Mouse (Mus musculus) heart, embryonic 10.5 days (tissue): ENCODE measurements around the gene Rbm20. TPM values are rescaled to one million over a fixed set of nuclear protein-coding genes. Genes with fewer than 3 reads are reported as not detected.

Experiments used
- DNase-seq: peaks from one replicate; pipeline ENCODE4 v3.0.0-alpha.2; 2017; ENCODE audit warnings: low spot score
- H3K27ac ChIP-seq: fragments of 300-500 bp; sonication (generic); 2 replicates; pipeline ENCODE4 v1.5.1; 2016; ENCODE audit warnings: mild to moderate bottlenecking
- H3K27me3 ChIP-seq: fragments of 300-500 bp; sonication (generic); 2 replicates; pipeline ENCODE4 v1.6.1; 2016; ENCODE audit warnings: mild to moderate bottlenecking; ENCODE audit not compliant: poor library complexity, insufficient read depth, severe bottlenecking
- H3K36me3 ChIP-seq: fragments of 300-500 bp; sonication (generic); 2 replicates; pipeline ENCODE4 v1.6.1; 2016; ENCODE audit warnings: mild to moderate bottlenecking, moderate library complexity
- H3K4me1 ChIP-seq: fragments of 300-500 bp; sonication (generic); 2 replicates; pipeline ENCODE4 v1.6.1; 2016; ENCODE audit warnings: mild to moderate bottlenecking
- H3K4me3 ChIP-seq: fragments of 300-500 bp; sonication (generic); 2 replicates; pipeline ENCODE4 v1.5.1; 2016; ENCODE audit warnings: mild to moderate bottlenecking, moderate library complexity
- H3K9me3 ChIP-seq: fragments of 300-500 bp; sonication (generic); 2 replicates; pipeline ENCODE4 v1.6.1; 2016; ENCODE audit warnings: mild to moderate bottlenecking, moderate library complexity
- WGBS: fragments of 180-500 bp; shearing (Covaris S2); methylation state at CpG from one replicate; pipeline ENCODE4 v1.1.7; 2016; 5-methylcytosine and 5-hydroxymethylcytosine counted together
- polyA plus RNA-seq: library from polyadenylated mRNA; unstranded; fragments of >200 nt; fragmentation: Nextera tagmentation; extraction: Ambion mirVana; gene quantifications from 2 replicates; pipeline ENCODE4 v1.2.1, GENCODE M21; 2016

The Rbm20 gene
- polyA plus RNA-seq, 1 experiment from 2014 or later = 18.3 TPM

DNA sequence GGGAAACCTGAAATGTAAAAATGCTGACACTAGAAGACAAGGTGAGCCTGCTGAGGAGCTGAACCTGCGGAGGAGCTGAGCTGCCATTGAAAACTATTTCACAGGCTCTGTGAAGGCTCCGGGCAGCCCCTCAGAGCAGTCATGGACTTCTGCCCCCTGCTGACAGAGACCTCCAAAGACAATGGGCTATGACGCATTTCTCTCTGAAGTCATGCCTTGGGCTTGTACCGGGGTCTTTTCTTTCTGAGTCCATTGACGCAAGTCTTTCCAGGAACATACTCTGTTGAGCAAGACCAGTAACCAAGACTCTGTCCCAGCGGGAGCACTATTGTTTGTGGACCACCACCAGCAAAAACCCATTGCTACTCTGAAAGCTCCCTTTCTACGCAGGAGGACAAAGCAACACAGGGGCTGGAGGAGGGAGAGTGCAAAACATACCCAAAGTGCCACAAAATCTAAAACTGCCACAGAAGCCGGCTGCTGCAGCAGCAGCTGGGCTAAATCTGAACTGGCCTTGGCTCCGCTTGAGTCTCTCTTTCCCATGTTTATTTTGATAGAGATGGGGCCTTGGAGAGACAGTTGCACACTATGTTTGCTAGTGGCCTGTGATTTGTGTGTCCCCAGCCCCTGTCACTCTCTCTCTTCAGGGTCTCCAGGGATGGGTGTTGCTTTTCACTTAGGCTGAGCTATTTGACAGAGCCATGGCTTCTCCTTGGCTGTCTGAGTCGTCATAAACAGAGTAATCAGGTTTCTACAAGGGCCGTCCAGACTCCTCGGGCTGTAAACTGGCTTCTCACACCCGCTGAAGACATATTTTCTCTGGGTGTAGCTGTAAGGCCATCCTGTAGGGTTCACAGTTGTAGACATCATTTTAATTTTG, 144.4 kb downstream of the Rbm20 start:
- 66% methylated on average over 13 of the region's 13 CpGs for WGBS
- Histone ChIP-seq H3K4me1 (peaks cover 66% of the 10 kb centered on the region), H3K36me3 (peaks cover 48% of the 10 kb centered on the region), H3K4me3 (no peak overlapping the region), H3K9me3 (no peaks in the 10 kb centered on the region), H3K27me3 (no peaks in the 10 kb centered on the region), H3K27ac (peak overlapping the region; percentile 69)
- no peak for DNase-seq

DNA sequence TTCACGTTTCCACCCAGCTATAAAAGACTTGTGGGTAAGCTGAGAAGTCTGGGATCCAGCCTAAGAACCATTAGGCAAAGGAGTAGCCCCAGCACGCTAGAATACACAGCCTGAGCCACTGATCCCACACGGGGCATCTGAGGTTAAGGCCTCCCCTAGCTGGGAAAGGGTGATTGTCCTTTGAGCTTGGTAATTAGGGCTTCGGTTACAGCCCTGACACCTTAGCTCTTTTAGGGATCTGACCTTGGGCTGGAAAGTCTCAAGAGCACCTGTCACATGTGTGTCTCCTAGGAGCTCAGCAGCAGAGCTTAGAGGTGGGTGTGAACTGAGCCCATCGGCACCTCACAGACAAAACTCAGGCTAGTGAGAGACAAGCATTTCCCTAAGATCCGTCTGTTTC, 146.7 kb downstream of the Rbm20 start:
- 23% methylated on average over 6 of the region's 6 CpGs for WGBS
- peaks cover 32% of the 10 kb centered on the region for H3K36me3 ChIP-seq

GRCm38 (mm10) chr19:53824872-53825680, 148.0 kb downstream of the Rbm20 start:
- peak overlapping the region; percentile 40 for H3K4me3 ChIP-seq
- peak overlapping the region; percentile 72 for H3K27ac ChIP-seq
- H3K27me3 ChIP-seq = no peaks in the 10 kb centered on the region
- H3K9me3 ChIP-seq = no peaks in the 10 kb centered on the region
- no peak for DNase-seq
- WGBS = 55% methylated on average over 21 of the region's 21 CpGs
- H3K4me1 ChIP-seq = peaks cover 55% of the 10 kb centered on the region
- H3K36me3 ChIP-seq = peaks cover 24% of the 10 kb centered on the region

More for the DNA sequence above, 146.7 kb downstream of the Rbm20 start:
- peak overlapping the region; percentile 72 for H3K27ac ChIP-seq
- peak overlapping the region; percentile 3; the same call in 1 of the 2 replicates for H3K4me3 ChIP-seq
- no peaks in the 10 kb centered on the region for H3K9me3 ChIP-seq
- no peaks in the 10 kb centered on the region for H3K27me3 ChIP-seq
- peaks cover 58% of the 10 kb centered on the region for H3K4me1 ChIP-seq
- DNase-seq = peak; percentile 91

DNA sequence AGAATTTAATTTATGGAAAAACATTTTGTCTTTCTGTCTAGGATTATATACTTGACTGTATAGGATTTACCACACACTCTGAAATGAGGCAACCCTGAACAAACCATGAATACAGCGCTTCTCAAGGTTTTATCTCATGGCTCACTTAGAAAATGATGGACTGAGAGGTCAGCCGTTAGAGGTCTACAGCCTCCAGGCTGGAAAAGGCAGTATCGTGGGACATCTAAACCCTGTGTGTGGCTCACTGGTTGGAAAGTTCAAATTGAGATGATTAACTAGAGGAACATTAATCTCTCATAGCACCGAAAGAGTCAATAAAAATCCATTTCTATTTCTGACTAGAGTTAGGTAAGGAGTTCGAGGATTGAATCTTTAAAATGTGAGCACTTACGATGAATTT, 152.9 kb downstream of the Rbm20 start:
- H3K27ac ChIP-seq = peak overlapping the region; percentile 81; the same call in 1 of the 2 replicates
- no peak overlapping the region for H3K4me3 ChIP-seq
- no peak for DNase-seq
- H3K9me3 ChIP-seq = no peaks in the 10 kb centered on the region
- 44% methylated on average over 6 of the region's 6 CpGs for WGBS
- H3K27me3 ChIP-seq = no peaks in the 10 kb centered on the region
- H3K36me3 ChIP-seq = peaks cover 30% of the 10 kb centered on the region
- H3K4me1 ChIP-seq = peaks cover 38% of the 10 kb centered on the region

- Histone ChIP-seq H3K4me1 (peaks cover 32% of the 10 kb centered on the region), H3K36me3 (peaks cover 28% of the 10 kb centered on the region), H3K27ac (peak overlapping the region; percentile 81), H3K9me3 (no peaks in the 10 kb centered on the region), H3K27me3 (no peaks in the 10 kb centered on the region), H3K4me3 (peak overlapping the region; percentile 31)
- 9% methylated on average over 8 of the region's 8 CpGs for WGBS
- peak; percentile 94 for DNase-seq
Measured at GRCm38 (mm10) chr19:53830407-53831163, 153.5 kb downstream of the Rbm20 start.

- no peak overlapping the region; the same call in 1 of the 2 replicates for H3K4me3 ChIP-seq
- H3K36me3 ChIP-seq = peaks cover 33% of the 10 kb centered on the region
- peak overlapping the region; percentile 81 for H3K27ac ChIP-seq
- no peaks in the 10 kb centered on the region for H3K9me3 ChIP-seq
- WGBS = 34% methylated on average over 3 of the region's 3 CpGs
- no peaks in the 10 kb centered on the region for H3K27me3 ChIP-seq
- H3K4me1 ChIP-seq = peaks cover 31% of the 10 kb centered on the region
- no peak for DNase-seq
Measured at GRCm38 (mm10) chr19:53831164-53831448, 154.0 kb downstream of the Rbm20 start.

- H3K27me3 ChIP-seq = no peaks in the 10 kb centered on the region
- no peaks in the 10 kb centered on the region for H3K9me3 ChIP-seq
- no peak overlapping the region for H3K4me3 ChIP-seq
- DNase-seq = no peak
- WGBS = 48% methylated on average over 7 of the region's 7 CpGs
- peaks cover 31% of the 10 kb centered on the region for H3K4me1 ChIP-seq
- H3K36me3 ChIP-seq = peaks cover 36% of the 10 kb centered on the region
- no peak overlapping the region for H3K27ac ChIP-seq
Measured at GRCm38 (mm10) chr19:53832512-53832911, 155.4 kb downstream of the Rbm20 start.

- Histone ChIP-seq H3K27ac (no peak overlapping the region), H3K36me3 (peaks cover 42% of the 10 kb centered on the region), H3K27me3 (no peaks in the 10 kb centered on the region), H3K9me3 (no peaks in the 10 kb centered on the region), H3K4me3 (no peak overlapping the region), H3K4me1 (peaks cover 31% of the 10 kb centered on the region)
- 75% methylated on average over 8 of the region's 8 CpGs for WGBS
- no peak for DNase-seq
Measured at GRCm38 (mm10) chr19:53833745-53834369, 156.8 kb downstream of the Rbm20 start.

GRCm38 (mm10) chr19:53836569-53837454, 159.7 kb downstream of the Rbm20 start:
- DNase-seq = no peak
- whole genome bisulfite sequencing = 68% methylated on average over 6 of the region's 6 CpGs
- Histone ChIP-seq H3K9me3 (no peaks in the 10 kb centered on the region), H3K27me3 (no peaks in the 10 kb centered on the region), H3K4me1 (peaks cover 10% of the 10 kb centered on the region), H3K36me3 (peaks cover 65% of the 10 kb centered on the region), H3K4me3 (no peak overlapping the region), H3K27ac (no peak overlapping the region)

- Histone ChIP-seq H3K27ac (0 out of 2 replicates have a peak overlapping the region, but pooled peaks have one; percentile 19), H3K9me3 (no peaks in the 10 kb centered on the region), H3K27me3 (no peaks in the 10 kb centered on the region), H3K4me3 (no peak overlapping the region), H3K36me3 (peaks cover 66% of the 10 kb centered on the region), H3K4me1 (peaks cover 3% of the 10 kb centered on the region; the same call in 1 of the 2 replicates)
- DNase-seq = no peak
- WGBS = 72% methylated on average over 9 of the region's 9 CpGs
Measured at GRCm38 (mm10) chr19:53838850-53839249, 161.7 kb downstream of the Rbm20 start.

- WGBS = 72% methylated on average over 6 of the region's 6 CpGs
- Histone ChIP-seq H3K36me3 (peaks cover 70% of the 10 kb centered on the region), H3K27ac (no peak overlapping the region), H3K4me1 (peaks cover 3% of the 10 kb centered on the region; the same call in 1 of the 2 replicates), H3K9me3 (no peaks in the 10 kb centered on the region), H3K4me3 (no peak overlapping the region), H3K27me3 (no peaks in the 10 kb centered on the region)
- no peak for DNase-seq
Measured at GRCm38 (mm10) chr19:53839837-53840236, 162.7 kb downstream of the Rbm20 start.
